Mouse (Mus musculus): ENCODE results near the gene Bloc1s6. TPM values are rescaled to one million over a fixed set of nuclear protein-coding genes. Genes with fewer than 3 reads are reported as not detected.

Gene Bloc1s6
- 49.9 and 52.4 TPM in 2 replicates for polyA plus RNA-seq (2015; fragmentation: Nextera tagmentation; extraction: Ambion mirVana)

DNA sequence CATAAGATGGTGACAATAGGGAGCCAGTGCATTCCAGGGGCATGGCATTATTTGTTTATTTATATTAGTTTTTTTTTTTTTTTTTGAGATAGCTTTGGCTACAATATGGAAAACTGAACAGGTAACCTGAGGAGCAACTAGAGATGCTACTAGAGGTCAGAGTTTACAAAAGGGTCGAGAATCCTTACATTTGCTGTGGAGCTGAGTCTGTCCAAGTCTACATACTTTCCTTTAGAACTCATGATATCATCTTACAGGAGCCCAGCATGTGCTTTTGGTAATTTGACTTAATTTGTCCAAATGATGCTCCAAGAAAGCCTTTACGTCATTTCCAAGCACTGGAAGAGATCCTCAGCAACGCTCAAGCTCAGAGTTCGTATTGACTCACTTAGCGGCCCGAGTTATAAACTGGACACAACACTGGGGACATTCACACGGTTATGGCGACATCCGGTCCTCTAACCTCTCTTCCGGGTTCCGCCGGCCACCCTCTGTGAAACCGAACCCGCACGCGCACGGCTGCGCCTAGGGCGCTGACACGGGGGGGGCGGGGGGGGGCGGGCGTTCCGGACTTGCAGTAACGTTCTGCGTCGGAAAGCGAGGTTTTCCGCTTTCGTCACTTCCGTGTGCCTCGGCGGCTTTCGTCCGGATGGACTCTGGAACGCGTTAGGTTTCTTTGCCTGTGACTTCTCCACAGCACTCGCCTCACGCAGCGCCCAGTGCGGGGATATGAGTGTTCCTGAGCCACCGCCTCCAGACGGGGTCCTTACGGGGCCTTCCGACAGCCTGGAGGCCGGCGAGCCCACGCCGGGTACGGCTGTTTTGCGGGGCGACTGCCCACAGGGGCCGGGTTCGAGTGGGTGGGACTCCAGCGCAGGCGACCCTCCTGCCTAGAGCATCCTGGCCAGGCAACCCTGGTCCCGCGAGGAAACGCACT is at the start of gene Bloc1s6:
Gene Bloc1s6, plus strand, starts transcription at position 610 of the 937 bp plus-strand sequence.
- no peaks in the 10 kb centered on the region for H3K9me3 ChIP-seq (replicated peaks; ENCODE audit: control insufficient read depth, low read length)
- peak within 1 kb of the TSS; percentile 98 for H3K9ac ChIP-seq (ENCODE audit: low read length)
- H3K4me3 ChIP-seq (replicated peaks; ENCODE audit: low read length): peak within 1 kb of the TSS; percentile 97
- H3K4me2 ChIP-seq (ENCODE audit: low read depth, low read length): peak within 1 kb of the TSS; percentile 81
- ATAC-seq (ENCODE audit: insufficient read depth, low FRiP score): peak; percentile 95
- H3K27me3 ChIP-seq (ENCODE audit: control insufficient read depth, insufficient read depth, low read length): 0 out of 2 replicates have a peak, but pooled peaks cover 8% of the 10 kb centered on the region
- WGBS: under 1% methylated on average over 54 of the region's 59 CpGs
- no peaks in the 10 kb centered on the region for H3K36me3 ChIP-seq (ENCODE audit: control insufficient read depth, insufficient read depth, low read length)
- peak within 1 kb of the TSS; percentile 95 for H3K27ac ChIP-seq (ENCODE audit: low read length)
- H3K4me1 ChIP-seq (ENCODE audit: control insufficient read depth, insufficient read depth, low read length): no peaks in the 10 kb centered on the region; the same call in 1 of the 2 replicates

DNA sequence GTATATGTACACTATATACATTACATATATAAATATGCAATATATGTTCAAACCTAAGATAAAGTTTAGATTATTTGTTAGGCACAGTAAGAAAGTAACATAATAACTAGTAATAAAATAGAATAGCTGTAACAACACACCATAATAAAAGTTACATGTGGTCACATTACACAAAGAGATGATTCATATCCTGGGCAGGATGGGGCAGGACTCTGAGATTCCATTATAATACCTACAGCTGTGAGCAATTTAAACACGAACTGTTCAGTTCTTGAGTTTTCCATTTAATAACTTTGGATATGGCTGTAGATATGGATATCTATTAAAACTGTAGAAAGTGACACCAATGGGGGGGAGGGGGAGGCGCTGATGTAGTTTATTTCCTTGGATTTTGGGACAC is 40.8 kb upstream of the Bloc1s6 start:
- Histone ChIP-seq H3K4me2 (ENCODE audit: low read depth, low read length) (no peak overlapping the region), H3K9ac (ENCODE audit: low read length) (no peak overlapping the region), H3K36me3 (ENCODE audit: control insufficient read depth, insufficient read depth, low read length) (no peaks in the 10 kb centered on the region), H3K4me3 (replicated peaks; ENCODE audit: low read length) (no peak overlapping the region), H3K27me3 (ENCODE audit: control insufficient read depth, insufficient read depth, low read length) (no peaks in the 10 kb centered on the region), H3K9me3 (replicated peaks; ENCODE audit: control insufficient read depth, low read length) (no peaks in the 10 kb centered on the region), H3K4me1 (ENCODE audit: control insufficient read depth, insufficient read depth, low read length) (peaks cover 10% of the 10 kb centered on the region), H3K27ac (ENCODE audit: low read length) (no peak overlapping the region)
- ATAC-seq (ENCODE audit: insufficient read depth, low FRiP score): no peak
- 75% methylated on average over 2 of the region's 2 CpGs for WGBS

- no peak overlapping the region for H3K27ac ChIP-seq (ENCODE audit: low read length)
- H3K4me1 ChIP-seq (ENCODE audit: control insufficient read depth, insufficient read depth, low read length): peaks cover 10% of the 10 kb centered on the region
- no peaks in the 10 kb centered on the region for H3K27me3 ChIP-seq (ENCODE audit: control insufficient read depth, insufficient read depth, low read length)
- peak overlapping the region; percentile 56 for H3K9ac ChIP-seq (ENCODE audit: low read length)
- peak overlapping the region; percentile 68 for H3K4me3 ChIP-seq (replicated peaks; ENCODE audit: low read length)
- no peaks in the 10 kb centered on the region for H3K36me3 ChIP-seq (ENCODE audit: control insufficient read depth, insufficient read depth, low read length)
- 61% methylated on average over 8 of the region's 8 CpGs for WGBS
- peak overlapping the region; percentile 88 for H3K4me2 ChIP-seq (ENCODE audit: low read depth, low read length)
- ATAC-seq (ENCODE audit: insufficient read depth, low FRiP score): no peak
- no peaks in the 10 kb centered on the region for H3K9me3 ChIP-seq (replicated peaks; ENCODE audit: control insufficient read depth, low read length)
These were observed 37.3 kb upstream of the Bloc1s6 start for GRCm38 (mm10) chr2:122701012-122701411.

DNA sequence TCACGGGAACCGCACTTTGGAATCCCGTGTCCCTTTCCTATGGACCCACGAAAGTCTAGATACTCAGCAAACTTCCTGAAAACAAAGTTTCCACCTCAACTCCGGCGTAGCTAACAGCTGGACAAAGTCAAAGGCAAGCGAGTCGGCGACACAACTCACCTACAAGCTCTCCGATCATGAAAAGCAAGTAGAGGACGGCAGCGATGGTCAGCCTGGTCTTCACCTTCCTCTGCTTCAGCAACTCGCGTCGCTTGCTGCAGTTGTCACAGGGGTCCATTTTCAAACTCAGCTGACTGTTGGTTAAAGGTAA is 36.5 kb upstream of the Bloc1s6 start:
- H3K27me3 ChIP-seq (ENCODE audit: control insufficient read depth, insufficient read depth, low read length): no peaks in the 10 kb centered on the region
- H3K4me2 ChIP-seq (ENCODE audit: low read depth, low read length): peak overlapping the region; percentile 88
- H3K4me1 ChIP-seq (ENCODE audit: control insufficient read depth, insufficient read depth, low read length): peaks cover 10% of the 10 kb centered on the region
- H3K4me3 ChIP-seq (replicated peaks; ENCODE audit: low read length): peak overlapping the region; percentile 68
- no peak for ATAC-seq (ENCODE audit: insufficient read depth, low FRiP score)
- whole genome bisulfite sequencing: 1% methylated on average over 15 of the region's 15 CpGs
- H3K36me3 ChIP-seq (ENCODE audit: control insufficient read depth, insufficient read depth, low read length): no peaks in the 10 kb centered on the region
- peak overlapping the region; percentile 60; the same call in 1 of the 2 replicates for H3K27ac ChIP-seq (ENCODE audit: low read length)
- peak overlapping the region; percentile 89 for H3K9ac ChIP-seq (ENCODE audit: low read length)
- no peaks in the 10 kb centered on the region for H3K9me3 ChIP-seq (replicated peaks; ENCODE audit: control insufficient read depth, low read length)

- peak; percentile 98 for ATAC-seq (ENCODE audit: insufficient read depth, low FRiP score)
These were observed 35.9 kb upstream of the Bloc1s6 start, which contains the start of gene Slc30a4 for GRCm38 (mm10) chr2:122702181-122703036. Gene Slc30a4, minus strand, starts transcription at chr2:122702663.

DNA sequence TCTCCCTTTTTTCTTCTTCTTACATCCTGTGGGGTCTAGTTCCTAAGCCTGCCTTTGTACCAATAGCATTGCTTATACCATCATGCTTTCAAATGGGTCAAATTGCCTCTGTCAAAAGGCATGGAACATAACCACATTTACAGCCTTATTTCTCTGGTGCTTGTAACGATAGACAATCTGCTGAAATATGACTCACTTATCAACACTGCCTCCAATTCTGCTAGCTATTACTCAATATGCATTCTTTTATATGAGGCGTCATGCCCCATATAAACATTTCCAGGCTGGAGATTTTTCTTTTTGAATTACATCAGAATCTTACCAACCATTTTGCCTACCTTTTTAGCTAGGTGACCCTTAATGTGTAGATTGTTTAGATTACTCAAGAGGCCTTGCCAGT is 33.7 kb upstream of the Bloc1s6 start:
- WGBS: 54% methylated on average over 2 of the region's 2 CpGs
- Histone ChIP-seq H3K4me3 (replicated peaks; ENCODE audit: low read length) (no peak overlapping the region), H3K9ac (ENCODE audit: low read length) (no peak overlapping the region), H3K36me3 (ENCODE audit: control insufficient read depth, insufficient read depth, low read length) (no peaks in the 10 kb centered on the region), H3K4me2 (ENCODE audit: low read depth, low read length) (no peak overlapping the region), H3K4me1 (ENCODE audit: control insufficient read depth, insufficient read depth, low read length) (peaks cover 10% of the 10 kb centered on the region), H3K27ac (ENCODE audit: low read length) (no peak overlapping the region), H3K27me3 (ENCODE audit: control insufficient read depth, insufficient read depth, low read length) (no peaks in the 10 kb centered on the region), H3K9me3 (replicated peaks; ENCODE audit: control insufficient read depth, low read length) (no peaks in the 10 kb centered on the region)
- no peak for ATAC-seq (ENCODE audit: insufficient read depth, low FRiP score)

More at GRCm38 (mm10) chr2:122702181-122703036, 35.9 kb upstream of the Bloc1s6 start, which contains the start of gene Slc30a4:
- Histone ChIP-seq H3K4me3 (replicated peaks; ENCODE audit: low read length) (peak within 1 kb of the TSS; percentile 68), H3K9me3 (replicated peaks; ENCODE audit: control insufficient read depth, low read length) (no peaks in the 10 kb centered on the region), H3K27me3 (ENCODE audit: control insufficient read depth, insufficient read depth, low read length) (no peaks in the 10 kb centered on the region), H3K4me2 (ENCODE audit: low read depth, low read length) (peak within 1 kb of the TSS; percentile 88), H3K4me1 (ENCODE audit: control insufficient read depth, insufficient read depth, low read length) (peaks cover 10% of the 10 kb centered on the region), H3K27ac (ENCODE audit: low read length) (peak within 1 kb of the TSS; percentile 60), H3K36me3 (ENCODE audit: control insufficient read depth, insufficient read depth, low read length) (no peaks in the 10 kb centered on the region), H3K9ac (ENCODE audit: low read length) (peak within 1 kb of the TSS; percentile 89)
- WGBS: under 1% methylated on average over 82 of the region's 111 CpGs

DNA sequence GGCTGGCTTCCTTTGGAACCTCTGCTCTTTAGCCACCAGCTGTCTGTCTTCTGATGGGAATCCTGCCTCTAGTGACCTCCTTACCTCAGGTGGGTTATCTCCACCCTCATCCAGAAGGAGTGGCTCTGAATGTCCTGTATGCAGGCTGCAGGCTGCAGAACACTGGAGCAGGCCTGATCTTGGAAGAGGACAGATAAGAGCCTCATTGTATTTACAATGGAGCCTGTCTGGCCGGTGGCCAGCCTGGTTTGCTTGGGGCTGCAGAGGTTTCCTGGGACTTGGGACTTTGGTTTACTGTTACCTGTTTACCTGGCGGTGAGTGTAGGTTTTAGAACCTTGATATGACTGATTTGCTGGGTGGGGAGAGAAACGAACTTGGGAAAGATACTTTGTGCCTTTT is 30.2 kb upstream of the Bloc1s6 start:
- no peaks in the 10 kb centered on the region for H3K36me3 ChIP-seq (ENCODE audit: control insufficient read depth, insufficient read depth, low read length)

DNA sequence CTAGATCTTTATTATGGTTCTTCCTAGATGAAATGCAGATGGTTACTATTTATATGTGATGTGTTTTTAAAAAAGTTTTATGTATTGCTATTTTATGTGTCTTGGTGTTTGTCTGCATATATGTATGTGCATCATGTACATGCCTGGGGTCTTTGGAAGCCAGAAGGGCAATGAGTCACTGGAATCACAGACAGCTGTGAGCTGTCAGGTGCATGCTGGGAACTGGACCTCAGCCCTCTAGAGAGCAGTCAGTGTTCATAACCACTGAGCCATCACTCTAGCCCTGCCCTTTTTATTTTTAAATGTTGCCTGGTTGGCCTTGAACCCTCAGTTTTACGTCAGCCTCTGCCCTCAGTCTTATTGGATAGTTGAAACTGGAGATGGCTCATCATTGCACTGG is 29.1 kb upstream of the Bloc1s6 start:
- ATAC-seq (ENCODE audit: insufficient read depth, low FRiP score): no peak
- Histone ChIP-seq H3K4me1 (ENCODE audit: control insufficient read depth, insufficient read depth, low read length) (no peaks in the 10 kb centered on the region), H3K9ac (ENCODE audit: low read length) (no peak overlapping the region)

More for the DNA sequence above, 30.2 kb upstream of the Bloc1s6 start:
- Histone ChIP-seq H3K4me1 (ENCODE audit: control insufficient read depth, insufficient read depth, low read length) (no peaks in the 10 kb centered on the region), H3K27ac (ENCODE audit: low read length) (peak overlapping the region; percentile 55), H3K27me3 (ENCODE audit: control insufficient read depth, insufficient read depth, low read length) (no peaks in the 10 kb centered on the region), H3K9ac (ENCODE audit: low read length) (no peak overlapping the region), H3K4me3 (replicated peaks; ENCODE audit: low read length) (no peak overlapping the region), H3K9me3 (replicated peaks; ENCODE audit: control insufficient read depth, low read length) (no peaks in the 10 kb centered on the region), H3K4me2 (ENCODE audit: low read depth, low read length) (no peak overlapping the region)
- ATAC-seq (ENCODE audit: insufficient read depth, low FRiP score): peak; percentile 90
- 41% methylated on average over 3 of the region's 3 CpGs for WGBS

More for the DNA sequence above, 29.1 kb upstream of the Bloc1s6 start:
- no peak overlapping the region for H3K27ac ChIP-seq (ENCODE audit: low read length)
- 74% methylated on average over 1 of the region's 1 CpGs for WGBS
- H3K36me3 ChIP-seq (ENCODE audit: control insufficient read depth, insufficient read depth, low read length): no peaks in the 10 kb centered on the region
- no peak overlapping the region for H3K4me3 ChIP-seq (replicated peaks; ENCODE audit: low read length)
- H3K9me3 ChIP-seq (replicated peaks; ENCODE audit: control insufficient read depth, low read length): no peaks in the 10 kb centered on the region
- H3K27me3 ChIP-seq (ENCODE audit: control insufficient read depth, insufficient read depth, low read length): no peaks in the 10 kb centered on the region
- no peak overlapping the region for H3K4me2 ChIP-seq (ENCODE audit: low read depth, low read length)

Data from stomach, embryonic 16.5 days (tissue).